Mouse (Mus musculus): ENCODE measurements around the gene Efcab11.

Gene Efcab11

GRCm38 (mm10) chr12:99669976-99670761 lies 214.1 kb downstream of the Efcab11 start:
- no peak for DNase-seq

- DNase-seq, result no peak
These were observed 229.0 kb downstream of the Efcab11 start for GRCm38 (mm10) chr12:99654991-99655880.

- no peak for DNase-seq
These were observed 231.8 kb downstream of the Efcab11 start for GRCm38 (mm10) chr12:99652459-99652858.

GRCm38 (mm10) chr12:99649732-99650131 lies 234.5 kb downstream of the Efcab11 start:
- DNase-seq, result no peak

GRCm38 (mm10) chr12:99648781-99649180 lies 235.5 kb downstream of the Efcab11 start:
- no peak for DNase-seq

GRCm38 (mm10) chr12:99646556-99647354 lies 237.5 kb downstream of the Efcab11 start:
- no peak for DNase-seq

GRCm38 (mm10) chr12:99645418-99645817 lies 238.8 kb downstream of the Efcab11 start:
- DNase-seq, result peak; percentile 50

GRCm38 (mm10) chr12:99644966-99645365 lies 239.3 kb downstream of the Efcab11 start:
- no peak for DNase-seq
